Mouse (Mus musculus) brain, embryonic 14.5 days (tissue): ENCODE results near the gene Nfkbib.

Experiments used
- CTCF ChIP-seq: fragments of 200-500 bp; IDR thresholded peaks from 2 replicates; pipeline ENCODE4 v1.5.1; 2012; ENCODE audit warnings: inconsistent platforms, mild to moderate bottlenecking, moderate library complexity, borderline replicate concordance; ENCODE audit not compliant: insufficient read depth, insufficient read length; ENCODE audit errors: extremely low read depth
- POLR2A ChIP-seq: fragments of 200-500 bp; IDR thresholded peaks from 2 replicates; pipeline ENCODE4 v1.6.1; 2012; ENCODE audit warnings: mild to moderate bottlenecking, inconsistent platforms, borderline replicate concordance; ENCODE audit not compliant: poor library complexity, insufficient read depth, insufficient read length, severe bottlenecking; ENCODE audit errors: extremely low read depth

DNA sequence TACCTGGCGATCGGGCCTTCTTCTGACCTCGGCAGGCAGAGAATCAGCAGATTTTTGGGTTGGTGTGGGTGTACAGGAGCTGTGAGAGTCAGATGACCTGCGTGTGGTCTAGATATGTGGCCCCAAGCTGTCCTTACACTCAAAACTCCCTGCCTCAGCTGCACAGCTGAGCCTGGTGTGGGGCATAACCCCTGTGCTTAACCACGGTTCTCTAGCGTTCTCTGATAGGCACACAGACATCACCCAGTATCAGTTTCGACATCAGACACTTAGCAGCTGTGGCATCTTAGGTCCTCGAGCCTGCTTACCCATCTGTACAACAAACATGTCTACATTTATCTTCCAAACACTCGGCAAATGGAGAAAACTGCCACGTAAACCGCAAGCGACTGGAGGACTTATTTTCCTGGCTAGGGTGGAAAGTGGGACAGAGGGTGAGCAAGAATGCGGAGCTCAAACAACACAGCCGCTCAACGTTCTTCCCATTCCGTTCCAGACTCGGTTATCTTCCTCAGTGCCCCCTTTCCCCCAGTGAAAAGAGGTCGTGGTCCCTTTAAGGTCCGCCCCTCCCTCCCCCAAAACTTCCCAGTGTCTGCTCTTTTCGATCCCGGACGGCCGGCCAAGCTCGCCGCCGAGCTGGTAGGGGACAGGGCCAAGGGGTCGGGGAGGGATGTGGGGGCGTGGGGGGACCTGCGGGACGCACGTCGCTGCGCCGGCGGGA lies 41.1 kb upstream of the Nfkbib start, which contains the start of gene Hnrnpl:
- TF ChIP-seq POLR2A = no peak; the same call in 1 of the 2 replicates
- no peak for TF ChIP-seq CTCF
